Mouse (Mus musculus): ENCODE results near the gene Dusp10.

- no peak for TF ChIP-seq CTCF (IDR thresholded peaks at IDR 0.05)
- no peak for TF ChIP-seq POLR2A (IDR thresholded peaks at IDR 0.05; ENCODE audit: insufficient read depth, low read depth, low read length)
- no peak for TF ChIP-seq EP300 (IDR thresholded peaks at IDR 0.05; ENCODE audit: insufficient read depth, low read depth, low read length)
Observed at GRCm38 (mm10) chr1:183969265-183969664, 43.8 kb upstream of the Dusp10 start.
